Mouse (Mus musculus): ENCODE measurements around the gene Cntn1.
"Not testable (repeated sequence)": the region's sequence is repeated elsewhere in the genome, so short reads cannot be mapped to it uniquely, and the experiment has no call there.

The Cntn1 gene

GRCm38 (mm10) chr15:92268741-92269322 lies 217.9 kb downstream of the Cntn1 start:
- DNase-seq (ENCODE audit: low read depth, low spot score): no peak

DNA sequence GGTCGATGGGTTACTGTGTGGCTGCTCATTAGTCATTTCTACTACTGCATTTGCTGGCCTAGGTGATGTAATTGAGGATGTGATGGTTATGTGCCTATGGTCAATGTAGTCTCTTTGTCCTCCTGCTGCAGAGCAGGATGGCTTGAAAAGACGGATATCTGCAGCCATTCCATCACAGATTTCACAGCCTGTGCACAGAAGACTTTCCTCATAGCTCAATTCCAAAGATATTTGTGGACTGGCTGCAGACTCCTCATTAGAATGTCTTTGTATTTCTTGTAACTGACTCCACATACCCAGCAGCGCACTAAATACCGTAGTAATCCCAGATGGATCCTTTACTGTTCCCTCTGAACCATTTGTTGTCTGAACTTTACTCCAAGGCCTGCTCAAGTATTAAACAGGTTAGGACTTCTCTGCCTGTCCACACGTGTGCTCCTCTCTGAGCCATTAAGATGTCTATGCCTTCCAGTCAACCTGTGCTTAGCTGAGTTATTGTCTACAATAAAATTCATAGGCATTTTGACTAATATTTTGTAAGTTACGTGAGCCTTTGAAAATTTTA lies 220.9 kb downstream of the Cntn1 start:
- no peak for DNase-seq (ENCODE audit: low read depth, low spot score)

- peak; percentile 21 for DNase-seq (ENCODE audit: low read depth, low spot score)
Measured at GRCm38 (mm10) chr15:92276826-92277225, 225.9 kb downstream of the Cntn1 start.

DNA sequence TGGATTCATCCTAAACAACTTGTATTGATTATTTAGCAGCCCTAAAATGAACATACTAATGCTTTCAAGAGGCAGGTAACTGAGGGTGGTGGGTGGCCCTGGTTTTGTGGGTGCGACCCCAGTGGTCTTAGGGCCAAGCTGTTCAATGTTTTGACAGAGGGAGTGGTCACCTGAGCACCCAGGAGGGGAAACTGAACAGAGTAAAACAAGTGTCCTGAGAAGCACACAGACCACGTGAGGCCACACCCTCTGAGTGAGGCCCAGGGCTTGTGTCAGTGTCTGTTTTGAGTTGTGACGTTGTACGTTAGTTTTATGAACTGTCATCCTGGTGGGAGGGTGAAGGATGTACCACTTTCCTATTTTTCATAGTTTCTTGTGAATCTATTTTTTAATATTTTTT lies 227.0 kb downstream of the Cntn1 start:
- DNase-seq (ENCODE audit: low read depth, low spot score): no peak

DNA sequence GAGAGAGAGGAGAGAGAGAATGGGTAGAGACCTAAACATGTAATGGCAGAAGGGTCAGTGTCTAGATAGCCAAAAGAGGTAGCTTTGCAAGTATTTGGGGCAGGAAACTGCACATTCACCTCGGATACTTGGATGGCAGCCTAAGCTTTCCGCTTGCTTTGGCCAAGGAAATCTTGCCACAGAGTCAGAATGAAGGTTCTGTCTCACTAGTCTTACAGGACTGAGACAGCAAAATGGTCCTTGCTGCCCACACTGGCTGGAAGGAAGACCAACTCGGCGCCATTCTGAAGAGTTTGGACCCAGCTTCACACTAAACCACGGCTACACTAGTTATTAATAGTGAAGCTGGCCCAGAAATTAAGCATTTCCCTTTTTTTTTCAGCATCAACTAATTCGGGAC lies 230.0 kb downstream of the Cntn1 start:
- DNase-seq (ENCODE audit: low read depth, low spot score): no peak

- no peak for DNase-seq (ENCODE audit: low read depth, low spot score)
Measured at GRCm38 (mm10) chr15:92287616-92288015, 236.7 kb downstream of the Cntn1 start.

GRCm38 (mm10) chr15:92296479-92296878 lies 245.5 kb downstream of the Cntn1 start:
- DNase-seq (ENCODE audit: low read depth, low spot score): no peak

- no peak for DNase-seq (ENCODE audit: low read depth, low spot score)
Measured at GRCm38 (mm10) chr15:92302796-92303195, 251.8 kb downstream of the Cntn1 start.

DNA sequence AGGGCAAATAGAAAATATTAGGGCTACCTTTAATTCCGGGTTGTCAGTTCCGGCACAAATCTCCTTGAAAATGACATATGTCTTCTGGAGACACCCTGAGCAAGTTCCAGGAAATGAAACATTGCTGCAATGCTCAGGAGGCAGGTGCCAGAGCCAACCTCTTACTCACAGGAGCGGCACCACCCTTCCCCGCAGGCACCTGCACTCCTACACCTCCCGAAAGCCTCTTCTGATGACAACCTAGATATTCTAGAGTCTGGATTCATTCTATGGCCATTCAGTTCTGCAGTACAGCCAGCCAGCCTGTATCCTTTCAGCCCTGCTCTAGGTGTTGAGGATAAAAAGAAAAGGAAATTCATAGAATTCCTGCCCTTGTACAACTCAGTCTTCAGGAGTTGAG lies 253.3 kb downstream of the Cntn1 start:
- no peak for DNase-seq (ENCODE audit: low read depth, low spot score)

- DNase-seq (ENCODE audit: low read depth, low spot score): no peak
Measured at GRCm38 (mm10) chr15:92321959-92322358, 271.0 kb downstream of the Cntn1 start.

DNA sequence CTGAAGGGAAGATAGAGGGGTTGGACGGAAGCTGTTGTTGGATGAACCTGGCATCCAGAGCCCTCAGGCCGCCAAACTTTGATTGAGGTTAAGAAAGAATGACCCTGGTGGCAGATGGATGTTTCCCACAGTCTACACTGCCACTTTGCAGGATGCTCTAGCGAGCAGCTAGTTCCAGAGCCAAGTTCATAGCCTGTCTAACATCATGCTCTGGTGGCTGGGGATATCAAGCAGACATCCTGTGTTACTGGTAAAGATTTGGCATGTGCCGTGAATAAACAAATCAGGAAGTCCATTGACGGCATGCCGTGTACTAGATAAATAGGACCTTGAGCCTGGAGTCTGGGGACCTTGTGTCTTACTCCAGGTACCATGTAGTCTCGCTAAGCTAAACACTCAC lies 276.1 kb downstream of the Cntn1 start:
- DNase-seq (ENCODE audit: low read depth, low spot score): no peak

DNA sequence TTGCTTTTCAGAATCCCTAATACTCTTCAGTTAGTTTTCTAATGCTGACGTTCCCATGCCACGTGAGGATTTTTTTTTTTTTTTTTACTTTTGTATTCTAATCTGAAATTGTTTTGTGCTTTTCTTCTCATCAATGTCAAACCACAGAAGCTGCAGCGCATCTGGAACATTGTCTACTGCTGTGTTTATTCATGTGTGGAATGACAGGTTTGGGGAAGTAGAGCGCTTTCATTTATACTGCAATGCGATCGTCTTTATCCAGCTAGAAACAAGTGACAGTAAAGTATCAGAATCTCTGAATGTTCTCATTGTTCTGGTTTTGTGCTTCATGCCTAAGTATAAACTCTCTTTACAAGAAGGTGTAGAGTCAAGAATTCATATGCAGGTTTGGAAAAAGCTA lies 289.3 kb downstream of the Cntn1 start:
- no peak for DNase-seq (ENCODE audit: low read depth, low spot score)

DNA sequence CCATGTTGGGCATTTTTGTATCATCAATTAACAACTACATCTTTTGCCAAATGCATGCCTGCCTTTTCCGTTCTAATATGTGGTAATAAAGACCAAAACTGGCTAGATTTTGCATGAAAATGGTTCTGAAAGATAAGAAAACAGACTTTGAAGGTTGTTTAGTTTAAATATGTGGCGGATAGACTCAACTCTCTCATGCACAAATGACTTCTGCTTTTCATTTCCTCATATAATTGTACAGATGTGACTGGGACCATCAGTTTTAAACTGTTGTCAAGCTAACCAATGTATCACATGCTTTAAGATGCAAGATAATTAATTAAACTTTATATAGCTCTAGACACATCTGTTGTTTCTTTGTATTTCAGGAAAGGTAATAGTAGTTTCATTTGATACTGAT lies 290.5 kb downstream of the Cntn1 start:
- DNase-seq (ENCODE audit: low read depth, low spot score): no peak

GRCm38 (mm10) chr15:92344136-92344869 lies 293.3 kb downstream of the Cntn1 start:
- DNase-seq (ENCODE audit: low read depth, low spot score): no peak

DNA sequence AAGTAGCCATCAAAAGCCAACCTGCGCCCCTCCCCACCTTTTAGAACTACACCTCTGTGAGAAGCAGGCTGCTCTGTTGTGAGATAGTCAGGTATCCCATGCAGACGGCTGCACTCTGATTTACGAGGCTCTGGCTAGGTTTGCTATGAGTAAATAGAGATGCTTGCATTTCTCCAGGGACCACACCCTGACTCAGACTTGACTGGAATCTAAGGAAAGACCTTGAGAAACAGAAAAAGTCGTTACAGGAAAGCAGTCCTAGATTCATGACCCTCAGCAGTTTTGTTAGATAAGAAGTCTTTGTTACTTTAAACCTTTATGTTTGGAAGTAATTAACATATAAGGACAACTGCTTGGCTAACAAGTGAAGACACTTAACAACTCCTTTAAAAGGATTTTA lies 296.5 kb downstream of the Cntn1 start:
- DNase-seq (ENCODE audit: low read depth, low spot score): no peak

- DNase-seq (ENCODE audit: low read depth, low spot score): no peak
Measured at GRCm38 (mm10) chr15:92347902-92348301, 296.9 kb downstream of the Cntn1 start.

- DNase-seq (ENCODE audit: low read depth, low spot score): not testable (repeated sequence)
Measured at GRCm38 (mm10) chr15:92348453-92348852, 297.5 kb downstream of the Cntn1 start.

DNA sequence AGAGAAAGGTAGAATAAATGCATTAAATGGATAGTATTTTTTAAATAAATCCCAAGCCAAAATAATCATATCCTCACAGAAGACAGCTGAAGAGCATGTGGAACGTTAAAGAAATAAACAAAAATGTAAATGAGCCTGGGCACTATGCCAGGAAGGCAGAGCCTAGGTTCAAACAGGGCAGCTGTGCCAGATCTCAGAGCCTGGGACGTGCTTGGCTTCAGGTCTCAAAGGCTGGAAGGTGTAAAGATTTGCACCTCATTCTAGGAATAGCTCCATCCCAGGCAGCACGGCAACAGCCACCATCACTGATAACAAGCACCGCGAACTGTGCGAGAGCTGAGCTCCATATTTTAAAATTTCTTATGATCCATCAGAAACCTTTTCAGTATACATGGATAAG lies 313.2 kb downstream of the Cntn1 start:
- DNase-seq (ENCODE audit: low read depth, low spot score): no peak

GRCm38 (mm10) chr15:92364592-92364991 lies 313.6 kb downstream of the Cntn1 start:
- no peak for DNase-seq (ENCODE audit: low read depth, low spot score)
